Mouse (Mus musculus) urinary bladder, postnatal 36 days (tissue): ENCODE data around the gene Kbtbd13.
A peak's percentile ranks its signal among the peaks of the same experiment; 100 is the strongest.
"Not testable (repeated sequence)": the region's sequence is repeated elsewhere in the genome, so short reads cannot be mapped to it uniquely, and the experiment has no call there.

Experiments used
- DNase-seq, 2 experiments: peaks; one replicate each; pipeline ENCODE4 v3.0.0; 2022; ENCODE audit warnings: low spot score in 2 of 2, mixed read lengths in 1 of 2

The Kbtbd13 gene

GRCm38 (mm10) chr9:65353251-65353650 is 38.2 kb downstream of the Kbtbd13 start:
- no peak for DNase-seq

GRCm38 (mm10) chr9:65347112-65347850 is 44.2 kb downstream of the Kbtbd13 start:
- DNase-seq, result no peak

- DNase-seq, result peak in 1 of 2 experiments; percentile 30
Observed at GRCm38 (mm10) chr9:65346476-65347111, 44.9 kb downstream of the Kbtbd13 start.

- DNase-seq, result peak; percentile 95
Observed at GRCm38 (mm10) chr9:65345854-65346475, 45.5 kb downstream of the Kbtbd13 start, which contains the start of gene Pdcd7. Gene Pdcd7 (plus strand): TSS chr9:65346104.

- not testable (repeated sequence) for DNase-seq
Observed at GRCm38 (mm10) chr9:65345439-65345838, 46.0 kb downstream of the Kbtbd13 start.

GRCm38 (mm10) chr9:65340414-65340813 is 51.0 kb downstream of the Kbtbd13 start:
- DNase-seq, result no peak

GRCm38 (mm10) chr9:65339146-65339545 is 52.3 kb downstream of the Kbtbd13 start:
- DNase-seq, result no peak
